Mouse (Mus musculus) erythroblast, embryonic 14.5 days (primary cell): ENCODE measurements around the gene Gm28305. TPM values are rescaled to one million over a fixed set of nuclear protein-coding genes. Genes with fewer than 3 reads are reported as not detected.

Experiments used
- H3K27me3 ChIP-seq: 2 replicates; pipeline ENCODE4 v1.6.1; 2012; ENCODE audit warnings: inconsistent platforms; ENCODE audit not compliant: control insufficient read depth
- H3K36me3 ChIP-seq: 2 replicates; pipeline ENCODE4 v1.6.1; 2012; ENCODE audit warnings: mild to moderate bottlenecking, inconsistent platforms; ENCODE audit not compliant: control insufficient read depth
- H3K4me1 ChIP-seq: 2 replicates; pipeline ENCODE4 v1.6.1; 2012; ENCODE audit warnings: inconsistent platforms; ENCODE audit not compliant: control insufficient read depth
- H3K4me3 ChIP-seq: replicated peaks from 2 replicates; pipeline ENCODE3; 2012; ENCODE audit warnings: moderate library complexity, mild to moderate bottlenecking, inconsistent platforms
- H3K9me3 ChIP-seq: 2 replicates; pipeline ENCODE4 v1.6.1; 2012; ENCODE audit warnings: low read length, inconsistent platforms, mixed read lengths; ENCODE audit not compliant: control insufficient read depth
- GATA1 ChIP-seq: IDR thresholded peaks from 2 replicates; pipeline ENCODE4 v1.6.1; 2012; ENCODE audit warnings: low read length, inconsistent platforms, mixed read lengths
- TAL1 ChIP-seq: IDR thresholded peaks from 3 replicates; pipeline ENCODE4 v1.6.1; 2012; ENCODE audit warnings: low read length, inconsistent platforms, mixed read lengths
- polyA plus RNA-seq: library from polyadenylated mRNA; stranded (reverse); fragments of >175 nt; gene quantifications from 2 replicates; pipeline ENCODE4 v1.2.3, GENCODE M21; 2012

Gene Gm28305
- polyA plus RNA-seq, 1 experiment, result not detected

DNA sequence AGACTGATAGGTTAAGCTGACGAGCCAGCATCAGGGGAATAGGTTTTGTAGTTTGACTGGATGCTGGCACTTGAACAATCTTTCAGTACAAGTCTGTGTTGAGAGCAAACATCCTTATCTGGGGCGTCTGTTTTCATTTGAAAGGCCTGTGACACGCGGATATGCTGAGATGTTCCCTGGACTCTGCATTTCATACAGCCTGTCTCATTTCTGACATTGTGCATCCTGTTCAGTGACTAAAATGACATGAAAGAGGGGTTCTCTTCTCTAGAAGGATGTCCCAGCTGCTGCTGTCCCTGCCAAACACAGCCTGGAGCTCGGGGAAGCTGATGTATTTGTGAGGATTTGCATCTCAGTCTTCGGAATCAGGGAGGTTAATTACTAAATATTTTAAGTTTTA is 67.0 kb downstream of the Gm28305 start:
- TF ChIP-seq TAL1, result no peak
- no peak for TF ChIP-seq GATA1
- Histone ChIP-seq H3K4me3 (no peak overlapping the region), H3K36me3 (peaks cover 2% of the 10 kb centered on the region; the same call in 1 of the 2 replicates), H3K9me3 (no peaks in the 10 kb centered on the region), H3K27me3 (no peaks in the 10 kb centered on the region), H3K4me1 (no peaks in the 10 kb centered on the region)

DNA sequence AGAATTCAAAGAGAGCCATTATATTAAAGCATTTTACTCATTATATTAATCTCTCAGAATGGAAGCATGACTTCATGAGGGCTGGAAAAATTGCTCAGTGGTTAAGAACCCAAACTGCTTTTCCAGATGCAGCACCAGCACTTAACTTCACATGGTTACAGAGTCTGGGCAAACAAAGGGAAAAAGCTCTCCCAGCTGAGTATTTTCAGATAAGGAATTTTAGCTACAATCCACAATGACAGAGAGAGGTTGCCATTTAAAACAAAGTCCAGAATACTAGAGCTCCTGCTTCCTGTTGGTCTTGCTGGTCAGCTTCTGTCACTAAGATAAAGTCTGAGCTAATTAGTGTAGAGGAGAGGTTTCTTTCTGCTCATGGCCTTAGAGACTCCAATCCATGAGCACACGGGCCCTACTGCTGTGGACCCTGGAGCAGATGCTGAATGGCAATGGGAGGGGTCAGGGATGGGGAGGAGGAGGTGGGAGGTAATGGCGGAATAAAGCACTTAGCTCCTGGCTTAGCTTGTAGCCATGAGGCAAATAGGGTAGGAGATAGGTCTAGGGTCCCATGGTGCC is 68.2 kb downstream of the Gm28305 start:
- no peaks in the 10 kb centered on the region for H3K27me3 ChIP-seq
- H3K36me3 ChIP-seq, result peaks cover 2% of the 10 kb centered on the region; the same call in 1 of the 2 replicates
- H3K4me1 ChIP-seq, result no peaks in the 10 kb centered on the region
- no peak overlapping the region for H3K4me3 ChIP-seq
- TF ChIP-seq GATA1 (no peak), TAL1 (no peak)
- no peaks in the 10 kb centered on the region for H3K9me3 ChIP-seq

DNA sequence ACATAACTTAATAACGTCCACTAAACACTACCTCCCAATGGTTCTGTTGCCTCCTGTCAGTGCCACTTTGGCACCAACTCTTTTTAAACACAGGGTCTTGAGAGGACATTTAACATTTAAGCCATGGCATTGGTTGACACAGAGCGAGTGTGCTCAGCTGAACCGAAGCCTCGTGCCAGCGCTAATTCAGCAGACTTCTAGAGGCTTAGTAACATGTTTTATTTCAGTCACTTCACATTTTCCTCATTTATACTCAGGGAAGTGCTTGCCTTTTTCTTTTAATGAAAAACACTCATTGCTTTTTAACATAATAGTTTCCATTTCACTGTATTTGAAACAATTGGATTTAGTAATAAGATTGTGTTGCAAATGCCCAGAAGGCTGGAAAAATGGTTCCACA is 68.7 kb downstream of the Gm28305 start:
- H3K4me3 ChIP-seq, result no peak overlapping the region
- H3K4me1 ChIP-seq, result no peaks in the 10 kb centered on the region
- H3K36me3 ChIP-seq, result peaks cover 2% of the 10 kb centered on the region; the same call in 1 of the 2 replicates
- no peaks in the 10 kb centered on the region for H3K9me3 ChIP-seq
- H3K27me3 ChIP-seq, result no peaks in the 10 kb centered on the region
- TF ChIP-seq GATA1, result no peak
- TF ChIP-seq TAL1, result no peak

DNA sequence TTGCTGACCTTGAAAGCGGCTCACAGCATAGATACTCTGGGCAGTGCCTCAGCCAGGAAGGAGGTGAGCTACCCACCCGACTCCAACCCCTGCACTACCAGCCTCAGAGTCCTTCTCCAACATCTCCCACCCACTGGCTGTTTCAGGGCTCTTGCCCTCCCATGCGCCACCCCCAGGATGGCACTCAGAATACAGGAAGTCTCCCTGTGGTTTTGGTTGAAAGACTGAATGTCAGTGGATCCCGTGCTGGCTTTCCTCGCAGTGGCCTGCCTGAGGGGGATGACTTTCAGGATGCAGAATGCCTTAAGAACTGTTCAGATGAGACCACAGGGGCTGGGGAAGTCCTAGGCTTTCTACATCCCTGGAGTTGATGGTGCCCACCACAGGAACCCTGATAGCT is 82.6 kb downstream of the Gm28305 start:
- Histone ChIP-seq H3K4me1 (no peaks in the 10 kb centered on the region), H3K27me3 (no peaks in the 10 kb centered on the region), H3K36me3 (peaks cover 8% of the 10 kb centered on the region; the same call in 1 of the 2 replicates), H3K9me3 (no peaks in the 10 kb centered on the region), H3K4me3 (no peak overlapping the region)
- TF ChIP-seq TAL1, result no peak
- TF ChIP-seq GATA1, result no peak

DNA sequence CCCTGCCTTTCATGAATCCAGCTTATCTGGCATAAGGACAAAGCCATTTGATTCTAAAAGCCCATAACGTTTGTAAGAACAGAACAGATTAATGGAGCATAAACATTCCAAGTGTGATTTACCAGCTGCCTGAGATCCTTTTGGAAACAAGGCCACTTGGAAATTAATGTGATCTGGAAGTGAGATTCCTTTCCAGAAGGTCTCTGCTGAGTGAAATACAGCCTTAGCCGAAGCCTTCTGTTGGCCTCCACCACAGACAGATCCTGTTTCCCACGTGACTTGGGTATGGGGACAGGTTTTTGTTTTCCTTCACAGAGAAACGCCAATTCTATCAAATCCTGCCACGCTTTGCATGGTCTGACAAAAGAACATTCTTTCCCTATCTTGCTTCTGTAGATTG is 83.2 kb downstream of the Gm28305 start:
- no peak overlapping the region for H3K4me3 ChIP-seq
- TF ChIP-seq TAL1 (no peak), GATA1 (no peak)
- no peaks in the 10 kb centered on the region for H3K4me1 ChIP-seq
- peaks cover 8% of the 10 kb centered on the region; the same call in 1 of the 2 replicates for H3K36me3 ChIP-seq
- H3K9me3 ChIP-seq, result no peaks in the 10 kb centered on the region
- no peaks in the 10 kb centered on the region for H3K27me3 ChIP-seq

Other genes starting within 250 kb of the Gm28305 start
- 0.01 TPM in 1 of 2 replicates, not detected in the other for gene Nphp3, start 38.1 kb upstream of the Gm28305 start, polyA plus RNA-seq
- gene Uba5, start 22.5 kb downstream of the Gm28305 start, polyA plus RNA-seq, result 0.18 and 0.24 TPM in 2 replicates
- gene Acad11, start 22.7 kb downstream of the Gm28305 start, polyA plus RNA-seq, result 0.16 TPM in 1 of 2 replicates, not detected in the other
- not detected in 2 replicates for gene Ackr4, start 86.3 kb downstream of the Gm28305 start, polyA plus RNA-seq
- 0.41 and 0.61 TPM in 2 replicates for gene Dnajc13, start 222.3 kb downstream of the Gm28305 start, polyA plus RNA-seq